Mouse (Mus musculus) ZHBTc4 (cell line): ENCODE measurements at regions not wholly inside any gene's neighbourhood (a gene's known extent, or its start where the extent isn't known, plus 50 kb on each side); places are given as distances from the start of the nearest gene placed in this dataset.

ENCODE experiments used
- DNase-seq: peaks from one replicate; pipeline ENCODE4 v3.0.0-alpha.2; 2011; ENCODE audit warnings: low read depth, low spot score

- DNase-seq = peak; percentile 2
Observed at GRCm38 (mm10) chr7:69578958-69579810, 787.4 kb downstream of the Nr2f2 start.

GRCm38 (mm10) chr7:69577754-69578153 is 788.8 kb downstream of the Nr2f2 start:
- no peak for DNase-seq

- DNase-seq = no peak
Observed at GRCm38 (mm10) chr7:69576596-69576995, 789.9 kb downstream of the Nr2f2 start.

GRCm38 (mm10) chr7:69573730-69574129 is 792.8 kb downstream of the Nr2f2 start:
- no peak for DNase-seq

GRCm38 (mm10) chr7:69572626-69573394 is 793.7 kb downstream of the Nr2f2 start:
- no peak for DNase-seq

- no peak for DNase-seq
Observed at GRCm38 (mm10) chr7:69566949-69567348, 799.6 kb downstream of the Nr2f2 start.

- no peak for DNase-seq
Observed at GRCm38 (mm10) chr7:69564432-69564831, 802.1 kb downstream of the Nr2f2 start.

GRCm38 (mm10) chr7:69554776-69555175 is 805.7 kb upstream of the Arrdc4 start:
- DNase-seq = peak; percentile 1

- DNase-seq = no peak
Observed at GRCm38 (mm10) chr7:69553981-69554380, 804.9 kb upstream of the Arrdc4 start.

GRCm38 (mm10) chr7:69536072-69536471 is 787.0 kb upstream of the Arrdc4 start:
- no peak for DNase-seq

- DNase-seq = no peak
Observed at GRCm38 (mm10) chr7:69513966-69514365, 764.9 kb upstream of the Arrdc4 start.

GRCm38 (mm10) chr7:69510389-69510788 is 761.3 kb upstream of the Arrdc4 start:
- no peak for DNase-seq

GRCm38 (mm10) chr7:69493062-69493930 is 744.3 kb upstream of the Arrdc4 start:
- DNase-seq = no peak

GRCm38 (mm10) chr7:69490566-69491466 is 741.8 kb upstream of the Arrdc4 start:
- DNase-seq = peak; percentile 75

GRCm38 (mm10) chr7:69488630-69489029 is 739.6 kb upstream of the Arrdc4 start:
- no peak for DNase-seq

- DNase-seq = no peak
Observed at GRCm38 (mm10) chr7:69487111-69487510, 738.1 kb upstream of the Arrdc4 start.

- DNase-seq = no peak
Observed at GRCm38 (mm10) chr7:69484552-69484951, 735.5 kb upstream of the Arrdc4 start.
